Mouse (Mus musculus) heart, postnatal 0 days (tissue): ENCODE results near the gene Ptprb.

Experiments
- CTCF ChIP-seq: IDR thresholded peaks from 2 replicates; pipeline ENCODE4 v1.5.1; 2016; ENCODE audit warnings: antibody characterized with exemption, control low read depth, low read depth
- EP300 ChIP-seq: IDR thresholded peaks from 2 replicates; pipeline ENCODE4 v1.6.1; 2016; ENCODE audit warnings: antibody characterized with exemption, low read depth

DNA sequence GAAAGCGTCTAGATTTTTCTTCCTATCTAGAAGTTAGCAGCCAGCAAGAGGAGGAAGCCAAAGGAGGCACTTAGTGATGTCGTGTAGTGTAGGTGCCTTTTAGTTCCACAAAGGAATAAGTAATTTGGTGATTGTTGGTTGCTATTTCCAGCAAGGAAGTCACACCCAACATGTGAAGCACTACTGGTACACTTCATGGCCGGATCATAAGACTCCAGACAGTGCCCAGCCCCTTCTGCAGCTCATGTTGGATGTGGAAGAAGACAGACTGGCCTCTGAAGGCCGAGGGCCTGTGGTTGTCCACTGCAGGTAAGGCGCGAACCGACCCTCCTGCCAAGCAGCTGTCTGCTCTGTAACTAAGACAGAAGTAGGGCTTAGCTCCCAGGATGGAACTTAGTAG lies 22.7 kb upstream of the Ptprb start:
- TF ChIP-seq CTCF (no peak), EP300 (no peak)
